Mouse (Mus musculus): ENCODE results near the gene Insyn1. TPM values are rescaled to one million over a fixed set of nuclear protein-coding genes. Genes with fewer than 3 reads are reported as not detected.

Insyn1 gene
- not detected in 2 replicates for polyA plus RNA-seq (2011; ENCODE audit: insufficient read depth, insufficient read length, low replicate concordance, missing spikeins)

GRCm38 (mm10) chr9:58487851-58488801, at the start of gene Insyn1:
Insyn1 (plus strand) TSS chr9:58488603.
- WGBS: under 1% methylated on average over 104 of the region's 104 CpGs
- H3K4me1 ChIP-seq (ENCODE audit: control insufficient read depth, insufficient read depth, low read length): no peaks in the 10 kb centered on the region
- TF ChIP-seq POLR2A (IDR thresholded peaks at IDR 0.05; ENCODE audit: borderline replicate concordance, control insufficient read depth, low read depth, low read length): no peak
- no peak for TF ChIP-seq CTCF (IDR thresholded peaks at IDR 0.05; ENCODE audit: control insufficient read depth, insufficient read depth, low read length)
- H3K27ac ChIP-seq (ENCODE audit: control insufficient read depth, insufficient read depth, low read depth, low read length, poor library complexity): no peak within 1 kb of the TSS
- H3K4me3 ChIP-seq (replicated peaks; ENCODE audit: control insufficient read depth, low read depth, low read length): no peak within 1 kb of the TSS

GRCm38 (mm10) chr9:58438921-58439396, 49.4 kb upstream of the Insyn1 start:
- 87% methylated on average over 22 of the region's 22 CpGs for WGBS
- no peak for TF ChIP-seq CTCF (IDR thresholded peaks at IDR 0.05; ENCODE audit: control insufficient read depth, insufficient read depth, low read length)
- TF ChIP-seq POLR2A (IDR thresholded peaks at IDR 0.05; ENCODE audit: borderline replicate concordance, control insufficient read depth, low read depth, low read length): no peak
- Histone ChIP-seq H3K27ac (ENCODE audit: control insufficient read depth, insufficient read depth, low read depth, low read length, poor library complexity) (no peak overlapping the region), H3K4me1 (ENCODE audit: control insufficient read depth, insufficient read depth, low read length) (no peaks in the 10 kb centered on the region), H3K4me3 (replicated peaks; ENCODE audit: control insufficient read depth, low read depth, low read length) (no peak overlapping the region)

- 82% methylated on average over 6 of the region's 6 CpGs for WGBS
- no peak overlapping the region for H3K27ac ChIP-seq (ENCODE audit: control insufficient read depth, insufficient read depth, low read depth, low read length, poor library complexity)
- no peak for TF ChIP-seq POLR2A (IDR thresholded peaks at IDR 0.05; ENCODE audit: borderline replicate concordance, control insufficient read depth, low read depth, low read length)
- no peak for TF ChIP-seq CTCF (IDR thresholded peaks at IDR 0.05; ENCODE audit: control insufficient read depth, insufficient read depth, low read length)
These were observed 48.3 kb upstream of the Insyn1 start for GRCm38 (mm10) chr9:58440100-58440499.

GRCm38 (mm10) chr9:58440614-58441013, 47.8 kb upstream of the Insyn1 start:
- H3K27ac ChIP-seq (ENCODE audit: control insufficient read depth, insufficient read depth, low read depth, low read length, poor library complexity): no peak overlapping the region
- no peaks in the 10 kb centered on the region for H3K4me1 ChIP-seq (ENCODE audit: control insufficient read depth, insufficient read depth, low read length)
- TF ChIP-seq POLR2A (IDR thresholded peaks at IDR 0.05; ENCODE audit: borderline replicate concordance, control insufficient read depth, low read depth, low read length) (no peak), CTCF (IDR thresholded peaks at IDR 0.05; ENCODE audit: control insufficient read depth, insufficient read depth, low read length) (no peak)
- no peak overlapping the region for H3K4me3 ChIP-seq (replicated peaks; ENCODE audit: control insufficient read depth, low read depth, low read length)

More at GRCm38 (mm10) chr9:58440100-58440499, 48.3 kb upstream of the Insyn1 start:
- Histone ChIP-seq H3K4me3 (replicated peaks; ENCODE audit: control insufficient read depth, low read depth, low read length) (no peak overlapping the region), H3K4me1 (ENCODE audit: control insufficient read depth, insufficient read depth, low read length) (no peaks in the 10 kb centered on the region)

- Histone ChIP-seq H3K4me1 (ENCODE audit: control insufficient read depth, insufficient read depth, low read length) (no peaks in the 10 kb centered on the region), H3K4me3 (replicated peaks; ENCODE audit: control insufficient read depth, low read depth, low read length) (no peak overlapping the region), H3K27ac (ENCODE audit: control insufficient read depth, insufficient read depth, low read depth, low read length, poor library complexity) (no peak overlapping the region)
- 34% methylated on average over 6 of the region's 6 CpGs for WGBS
- TF ChIP-seq POLR2A (IDR thresholded peaks at IDR 0.05; ENCODE audit: borderline replicate concordance, control insufficient read depth, low read depth, low read length) (no peak), CTCF (IDR thresholded peaks at IDR 0.05; ENCODE audit: control insufficient read depth, insufficient read depth, low read length) (no peak)
These were observed 46.9 kb upstream of the Insyn1 start for GRCm38 (mm10) chr9:58441351-58442104.

- Histone ChIP-seq H3K4me1 (ENCODE audit: control insufficient read depth, insufficient read depth, low read length) (no peaks in the 10 kb centered on the region), H3K27ac (ENCODE audit: control insufficient read depth, insufficient read depth, low read depth, low read length, poor library complexity) (no peak overlapping the region), H3K4me3 (replicated peaks; ENCODE audit: control insufficient read depth, low read depth, low read length) (no peak overlapping the region)
- TF ChIP-seq POLR2A (IDR thresholded peaks at IDR 0.05; ENCODE audit: borderline replicate concordance, control insufficient read depth, low read depth, low read length) (no peak), CTCF (IDR thresholded peaks at IDR 0.05; ENCODE audit: control insufficient read depth, insufficient read depth, low read length) (no peak)
- WGBS: 30% methylated on average over 7 of the region's 7 CpGs
These were observed 46.0 kb upstream of the Insyn1 start for GRCm38 (mm10) chr9:58442105-58443010.

GRCm38 (mm10) chr9:58443061-58443460, 45.3 kb upstream of the Insyn1 start:
- no peak overlapping the region for H3K27ac ChIP-seq (ENCODE audit: control insufficient read depth, insufficient read depth, low read depth, low read length, poor library complexity)
- TF ChIP-seq POLR2A (IDR thresholded peaks at IDR 0.05; ENCODE audit: borderline replicate concordance, control insufficient read depth, low read depth, low read length) (no peak), CTCF (IDR thresholded peaks at IDR 0.05; ENCODE audit: control insufficient read depth, insufficient read depth, low read length) (no peak)
- 77% methylated on average over 3 of the region's 3 CpGs for WGBS
- H3K4me3 ChIP-seq (replicated peaks; ENCODE audit: control insufficient read depth, low read depth, low read length): no peak overlapping the region
- no peaks in the 10 kb centered on the region for H3K4me1 ChIP-seq (ENCODE audit: control insufficient read depth, insufficient read depth, low read length)
